Mouse (Mus musculus): ENCODE measurements at regions not wholly inside any gene's neighbourhood (a gene's known extent, or its start where the extent isn't known, plus 50 kb on each side); places are given as distances from the start of the nearest gene placed in this dataset.

GRCm38 (mm10) chr9:117689946-117690345 is 60.2 kb upstream of the Rbms3 start:
- Histone ChIP-seq H3K4me1 (ENCODE audit: control insufficient read depth in 2 of 2, insufficient read depth in 2 of 2, low read length in 2 of 2) (no peaks in the 10 kb centered on the region), H3K36me3 (ENCODE audit: control insufficient read depth, insufficient read depth, low read length) (no peaks in the 10 kb centered on the region), H3K27me3 (ENCODE audit: control insufficient read depth, insufficient read depth, low read length) (no peaks in the 10 kb centered on the region), H3K4me2 (ENCODE audit: low read length) (no peak overlapping the region), H3K9me3 (ENCODE audit: control insufficient read depth, low read length) (0 out of 2 replicates have a peak, but pooled peaks cover 2% of the 10 kb centered on the region), H3K4me3 (ENCODE audit: control insufficient read depth in 1 of 2, insufficient read depth in 1 of 2, low read depth in 1 of 2, low read length in 2 of 2) (no peak overlapping the region), H3K9ac (ENCODE audit: low read length) (no peak overlapping the region), H3K27ac (replicated peaks in 1 of 2; ENCODE audit: control insufficient read depth in 1 of 2, insufficient read depth in 1 of 2, low read depth in 2 of 2, low read length in 2 of 2) (no peak overlapping the region)
- 81% methylated on average over 4 of the region's 4 CpGs for WGBS
- ATAC-seq (ENCODE audit: insufficient number of reproducible peaks, insufficient read depth, low FRiP score, low read depth) = no peak

Measured in heart, embryonic 14.5 days (tissue).